Mouse (Mus musculus) C2C12 (cell line): ENCODE data around the gene 0610040J01Rik.
"Not testable (repeated sequence)": the region's sequence is repeated elsewhere in the genome, so short reads cannot be mapped to it uniquely, and the experiment has no call there.

Experiments
- CTCF ChIP-seq: IDR thresholded peaks from one replicate; pipeline ENCODE4 v1.5.1; 2011; ENCODE audit not compliant: control insufficient read depth, insufficient read depth, insufficient read length
- USF1 ChIP-seq: IDR thresholded peaks from one replicate; pipeline ENCODE4 v1.6.1; 2011; ENCODE audit warnings: low read depth, mild to moderate bottlenecking, control low read depth, moderate library complexity

GRCm38 (mm10) chr5:63897001-63897819 is 85.0 kb downstream of the 0610040J01Rik start:
- not testable (repeated sequence) for TF ChIP-seq CTCF, USF1
